Mouse (Mus musculus): ENCODE data around the gene Osbpl3.

GRCm38 (mm10) chr6:50429299-50429698 is 26.7 kb downstream of the Osbpl3 start:
- no peak for TF ChIP-seq CTCF (IDR thresholded peaks at IDR 0.05; ENCODE audit: low read depth)
- no peak for TF ChIP-seq EP300 (optimal IDR thresholded peaks at IDR 0.05)

All from stomach, postnatal 0 days (tissue).